Mouse (Mus musculus): ENCODE data around the gene Cisd3.
"Not testable (repeated sequence)": the region's sequence is repeated elsewhere in the genome, so short reads cannot be mapped to it uniquely, and the experiment has no call there.

Cisd3 gene

GRCm38 (mm10) chr11:97686322-97686908 is 789 bp downstream of the Cisd3 start:
- no peak for DNase-seq (ENCODE audit: low spot score in 2 of 2)

- no peak for DNase-seq (ENCODE audit: low spot score in 2 of 2)
Measured at GRCm38 (mm10) chr11:97687061-97687460, 1.4 kb downstream of the Cisd3 start.

DNA sequence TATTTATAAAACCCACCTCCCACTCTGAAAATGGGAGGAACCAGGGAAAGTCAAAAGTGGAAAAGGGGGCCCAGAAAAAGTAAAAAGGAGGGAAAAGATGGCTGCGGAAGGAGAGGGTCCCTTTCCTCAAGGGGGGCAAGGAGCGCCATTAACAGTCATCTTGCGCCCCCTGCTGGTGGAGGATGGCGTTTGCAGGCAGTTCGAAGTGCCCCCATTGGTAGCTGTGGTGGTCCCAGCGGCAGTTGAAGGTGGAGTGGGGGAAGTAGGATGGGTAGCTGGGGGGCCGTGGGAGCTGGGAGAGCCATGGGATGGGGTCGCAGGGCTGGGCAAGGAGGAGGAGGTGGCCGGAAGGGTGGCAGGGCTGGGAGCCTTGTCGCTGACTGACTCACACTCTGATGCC is 4.2 kb downstream of the Cisd3 start:
- DNase-seq (ENCODE audit: low spot score in 2 of 2): peak; percentile 57 to 84

DNA sequence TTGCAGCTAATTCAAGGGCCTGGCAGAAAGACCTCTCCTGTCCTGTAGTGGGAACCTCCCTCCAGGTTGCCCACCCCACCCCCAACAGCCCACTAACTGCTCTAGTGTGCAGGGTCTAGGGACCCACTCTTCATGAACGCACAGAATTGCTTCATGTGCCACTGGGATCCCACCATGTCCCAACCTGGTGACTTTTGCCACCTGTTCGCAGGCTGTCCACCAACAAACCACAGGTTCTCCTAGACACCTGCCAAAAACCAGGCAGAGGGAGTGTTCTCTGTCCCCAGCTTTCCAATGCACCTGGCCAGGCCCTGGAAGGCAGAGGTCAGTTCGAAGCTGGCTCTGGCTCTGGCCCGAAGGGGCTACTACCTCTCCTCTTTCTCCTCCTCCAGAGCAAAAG is 8.8 kb downstream of the Cisd3 start:
- DNase-seq (ENCODE audit: low spot score in 2 of 2): no peak

GRCm38 (mm10) chr11:97694921-97695711 is 9.5 kb downstream of the Cisd3 start:
- DNase-seq (ENCODE audit: low spot score in 2 of 2): peak in 1 of 2 experiments; percentile 72

DNA sequence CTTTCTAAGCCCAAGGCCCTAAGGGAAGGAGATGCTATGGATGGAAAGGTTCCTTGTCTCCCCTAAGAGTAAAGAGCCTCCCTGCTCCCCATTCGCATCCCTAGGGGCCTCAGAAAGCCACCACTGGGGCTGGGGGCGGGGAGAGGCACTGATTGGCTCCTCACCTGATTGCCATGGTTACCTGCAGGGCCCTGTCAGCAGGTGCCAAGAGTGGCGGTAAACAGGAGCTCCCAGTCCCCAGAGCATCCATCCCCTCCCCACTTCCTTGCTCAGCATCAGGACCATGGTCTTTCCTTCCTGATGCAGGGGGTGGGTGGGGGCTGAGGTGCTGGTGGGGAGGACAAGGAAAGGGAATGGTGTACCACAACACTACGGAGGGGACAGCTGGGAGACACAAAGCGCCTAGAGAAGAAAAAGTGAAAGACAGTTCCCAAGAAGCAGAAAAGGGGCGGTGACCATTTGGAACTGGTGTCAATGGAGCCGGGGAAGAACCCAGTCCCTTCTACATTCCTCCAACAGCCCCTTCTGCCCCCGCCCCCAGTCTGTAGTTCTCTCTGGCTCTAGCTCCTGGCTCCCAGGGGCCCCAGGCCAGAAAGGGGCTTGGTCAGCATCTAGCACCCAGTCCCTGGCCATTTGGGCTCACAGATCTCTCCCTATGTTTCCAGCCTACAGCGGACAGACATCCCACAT is 10.2 kb downstream of the Cisd3 start:
- no peak for DNase-seq (ENCODE audit: low spot score in 2 of 2)

DNA sequence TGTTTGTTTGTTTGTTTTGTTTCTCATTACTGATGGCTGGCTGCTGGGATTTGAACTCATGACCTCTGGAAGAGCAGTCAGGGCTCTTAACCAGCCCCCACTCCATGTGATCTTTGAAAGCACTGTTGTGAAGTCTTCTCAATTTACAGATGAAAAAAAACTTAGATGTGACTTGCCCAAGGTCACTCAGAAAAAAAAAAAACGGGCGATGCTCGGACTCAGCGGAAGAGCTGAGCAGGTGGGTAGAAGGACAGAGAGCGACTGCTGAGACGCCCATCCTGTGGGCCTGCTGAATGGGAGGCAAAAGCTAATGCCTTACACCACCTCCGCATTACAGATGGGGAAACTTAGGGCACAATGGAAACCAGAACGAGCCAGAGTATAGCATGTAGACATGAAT is 11.0 kb downstream of the Cisd3 start:
- DNase-seq (ENCODE audit: low spot score in 2 of 2): no peak

DNA sequence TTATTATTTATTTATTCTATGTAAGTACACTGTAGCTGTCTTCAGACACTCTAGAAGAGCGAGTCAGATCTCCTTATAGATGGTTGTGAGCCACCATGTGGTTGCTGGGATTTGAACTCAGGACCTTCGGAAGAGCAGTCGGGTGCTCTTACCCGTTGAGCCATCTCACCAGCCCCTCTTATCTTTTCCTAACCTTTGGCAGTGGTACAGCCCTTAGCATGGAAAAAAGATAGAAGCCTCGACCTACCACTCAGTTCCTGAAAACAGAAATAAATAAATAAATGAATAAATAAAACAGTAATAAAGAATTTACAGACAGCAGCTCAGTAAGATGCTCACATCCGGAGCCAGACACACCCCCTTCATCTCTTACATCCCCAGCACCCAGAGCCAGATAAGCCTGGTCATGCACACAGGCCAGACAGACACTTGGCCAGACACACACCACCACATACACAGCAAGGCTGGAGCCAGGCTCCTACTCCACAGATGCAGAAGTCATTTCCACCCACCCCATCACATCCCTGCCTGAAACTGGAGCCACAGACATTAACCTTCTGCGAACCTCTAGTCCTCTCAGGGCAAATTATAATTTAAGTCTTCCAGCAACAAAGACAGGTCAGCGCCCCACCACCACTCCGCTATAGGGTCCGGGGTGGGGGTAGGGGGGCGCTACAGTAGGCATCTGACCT is 11.7 kb downstream of the Cisd3 start:
- DNase-seq (ENCODE audit: low spot score in 2 of 2): no peak

DNA sequence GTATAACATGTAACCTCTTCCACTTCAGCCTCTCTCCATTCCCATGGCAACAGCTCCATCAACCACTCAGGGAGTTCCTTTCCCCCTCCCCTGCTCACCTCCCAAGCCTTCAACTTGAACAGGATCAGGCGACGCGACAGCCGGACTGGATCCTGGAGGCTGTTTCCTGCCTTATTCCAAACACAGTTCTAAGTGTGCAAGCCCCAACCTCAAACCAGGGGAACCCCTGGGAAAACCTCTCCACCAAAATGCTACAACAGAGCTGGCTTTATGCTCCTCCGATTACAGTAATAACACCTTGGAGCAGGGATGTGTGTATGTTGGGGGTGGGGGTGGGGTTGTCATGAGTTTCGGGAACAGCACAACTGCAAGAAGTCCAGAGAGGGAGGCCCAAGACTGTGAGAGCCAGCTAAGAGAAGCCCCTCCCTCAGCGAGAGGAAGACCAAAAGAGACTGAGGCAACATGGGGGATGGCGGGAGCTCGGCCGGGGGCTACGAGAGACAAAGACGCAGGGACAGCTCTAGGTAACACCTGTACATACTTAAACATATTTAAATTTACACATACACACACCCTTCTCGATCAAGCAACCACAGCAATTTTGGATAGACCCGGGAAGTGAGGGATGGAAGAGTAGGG is 12.4 kb downstream of the Cisd3 start:
- DNase-seq (ENCODE audit: low spot score in 2 of 2): no peak

DNA sequence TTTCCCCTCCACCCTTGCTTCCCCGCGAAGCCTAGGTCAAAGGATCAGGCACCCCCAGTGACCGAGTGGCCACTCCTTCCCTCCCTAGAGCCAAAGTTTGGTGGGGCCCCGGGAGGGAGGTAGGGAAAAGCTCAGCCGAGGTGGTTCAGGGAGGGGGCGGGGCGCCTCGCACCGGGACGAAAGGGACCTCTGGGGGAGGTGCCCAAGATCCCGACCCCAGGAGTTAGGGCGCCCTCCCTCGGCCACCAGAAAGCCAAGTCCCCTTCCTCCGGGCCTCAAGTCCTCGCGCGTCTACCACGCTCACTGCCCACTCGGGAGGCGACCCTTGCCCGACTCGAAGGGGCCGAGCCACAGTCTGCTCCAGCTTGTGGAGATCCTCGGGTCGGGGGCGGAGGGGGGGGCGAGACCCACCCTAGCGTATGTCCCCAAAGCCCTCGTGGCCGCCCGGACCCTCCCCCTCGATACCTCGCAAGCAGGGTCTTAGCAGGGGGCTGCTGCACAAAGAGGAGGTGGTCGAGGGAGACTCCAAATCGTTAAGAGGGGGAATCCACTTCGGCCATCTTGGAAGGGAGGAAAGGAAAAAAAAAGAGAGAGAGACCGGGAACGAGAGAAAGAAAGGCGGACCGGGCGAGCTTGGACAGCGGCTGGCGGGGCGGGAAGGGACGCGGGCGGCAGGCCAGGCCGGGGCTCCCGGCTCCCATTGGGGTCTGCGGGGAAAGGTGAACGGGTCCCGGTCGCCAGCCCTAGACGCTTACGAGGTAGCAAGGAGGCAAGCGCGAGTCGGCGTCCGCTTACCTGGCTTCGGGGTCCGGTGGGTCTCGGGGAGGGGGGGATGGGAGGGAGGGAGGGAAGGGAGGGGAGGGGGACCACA is 13.3 kb downstream of the Cisd3 start:
- DNase-seq (ENCODE audit: low spot score in 2 of 2): peak; percentile 55 to 78

GRCm38 (mm10) chr11:97699626-97700002 is 14.0 kb downstream of the Cisd3 start:
- peak; percentile 56 to 88 for DNase-seq (ENCODE audit: low spot score in 2 of 2)

GRCm38 (mm10) chr11:97700003-97700745 is 14.5 kb downstream of the Cisd3 start, which contains the start of gene Pcgf2:
Pcgf2 (minus strand) TSS chr11:97700497.
- peak; percentile 50 to 83 for DNase-seq (ENCODE audit: low spot score in 2 of 2)

- DNase-seq (ENCODE audit: low spot score in 2 of 2): peak in 1 of 2 experiments; percentile 36
Measured at GRCm38 (mm10) chr11:97700746-97701580, 15.3 kb downstream of the Cisd3 start.

DNA sequence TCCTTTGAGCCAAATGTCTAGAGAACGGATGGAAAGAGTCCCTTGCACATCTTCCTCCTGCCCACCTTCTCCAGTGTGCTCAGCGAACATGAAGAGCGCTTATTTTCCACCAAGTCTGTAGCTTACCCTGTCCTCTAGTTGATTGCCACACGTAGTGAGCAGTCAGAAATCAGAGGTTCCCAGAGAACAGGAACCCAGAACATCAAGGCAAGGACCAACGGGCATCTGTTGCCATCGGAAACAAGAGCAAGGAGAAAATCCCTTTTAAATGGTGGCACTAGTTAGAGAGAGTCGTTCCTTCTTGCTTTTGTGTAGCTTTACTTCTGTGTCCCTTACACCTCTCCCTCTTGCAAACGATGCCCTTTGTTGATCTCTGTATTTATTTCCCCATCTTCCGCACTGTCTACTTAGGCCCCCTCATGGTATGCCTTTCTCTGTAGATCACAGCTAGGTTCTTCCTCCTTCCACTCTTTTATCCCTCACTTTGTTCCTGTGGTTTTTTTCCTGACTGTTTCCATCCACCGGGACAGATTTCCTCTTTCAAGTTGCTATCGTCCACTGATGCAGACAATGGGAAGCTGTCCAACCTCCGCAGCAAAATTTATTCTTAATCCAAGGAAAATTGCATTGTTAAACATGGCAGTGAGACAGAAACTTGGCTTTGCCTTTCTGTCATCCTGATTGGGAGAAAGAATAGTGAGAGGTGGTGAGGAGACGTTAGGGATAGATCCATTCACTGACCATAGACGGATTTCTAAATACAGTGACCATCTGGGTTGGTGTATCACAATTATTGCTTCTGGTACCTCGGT is 16.2 kb downstream of the Cisd3 start:
- DNase-seq (ENCODE audit: low spot score in 2 of 2): no peak

GRCm38 (mm10) chr11:97702393-97702745 is 16.7 kb downstream of the Cisd3 start:
- DNase-seq (ENCODE audit: low spot score in 2 of 2): peak; percentile 93 to 95

GRCm38 (mm10) chr11:97703039-97703826 is 17.6 kb downstream of the Cisd3 start, which contains the start of gene Psmb3:
Psmb3 (plus strand) TSS chr11:97703399.
- peak; percentile 95 to 98 for DNase-seq (ENCODE audit: low spot score in 2 of 2)

DNA sequence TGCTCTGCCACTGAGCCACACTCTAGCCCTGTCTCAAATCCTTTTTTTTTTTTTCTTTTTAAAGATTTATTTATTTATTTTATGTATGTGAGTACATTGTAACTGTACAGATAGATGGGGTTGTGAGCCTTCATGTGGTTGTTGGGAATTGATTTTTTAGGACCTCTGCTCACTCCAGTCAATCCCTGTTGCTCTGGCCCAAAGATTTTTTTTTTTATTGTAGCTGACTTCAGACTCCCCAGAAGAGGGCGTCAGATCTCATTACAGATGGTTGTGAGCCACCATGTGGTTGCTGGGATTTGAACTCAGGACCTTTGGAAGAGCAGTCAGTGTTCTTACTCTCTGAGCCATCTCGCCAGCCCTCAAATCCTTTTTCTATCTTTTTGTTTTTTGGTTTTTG is 24.4 kb downstream of the Cisd3 start:
- DNase-seq (ENCODE audit: low spot score in 2 of 2): not testable (repeated sequence)

All from cerebellum, postnatal 4 days (tissue).